Mouse (Mus musculus) embryo, embryonic 11 days (tissue): ENCODE measurements around the gene Camk1g.

Experiments
- DNase-seq: peaks from one replicate; pipeline ENCODE4 v3.0.0-alpha.2; 2015

Camk1g gene

GRCm38 (mm10) chr1:193299995-193300394 is 70.1 kb downstream of the Camk1g start:
- DNase-seq = no peak

DNA sequence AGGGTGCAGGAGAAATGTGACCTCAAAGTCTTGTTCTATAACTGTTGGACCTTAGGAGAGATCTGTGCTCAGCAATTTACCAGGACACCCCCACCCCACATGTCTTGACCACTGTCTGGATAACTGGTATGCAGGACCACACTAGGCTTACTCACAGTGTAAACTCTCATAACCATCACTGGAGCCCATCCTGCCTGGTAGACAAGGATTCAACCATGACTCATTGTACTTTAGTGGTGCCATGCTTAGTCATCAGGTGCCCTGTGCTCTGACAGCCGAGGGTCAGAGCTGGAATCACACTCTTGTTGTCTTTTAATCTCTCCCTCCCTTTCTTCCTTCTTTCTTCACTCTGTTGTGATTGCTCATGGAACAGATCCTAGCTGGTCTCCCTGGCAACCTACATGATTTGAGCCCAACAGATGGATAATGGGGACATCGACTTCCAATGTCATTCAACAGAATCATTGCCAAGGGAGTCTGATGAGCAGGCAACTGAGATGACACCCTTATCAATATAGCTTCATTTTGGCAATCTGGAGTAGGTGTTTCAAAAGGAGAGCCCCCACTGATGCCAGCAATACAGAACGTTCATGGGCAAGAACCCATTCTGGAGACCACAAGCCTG is 71.8 kb downstream of the Camk1g start:
- DNase-seq = no peak
